Mouse (Mus musculus) ES-Bruce4 (cell line): ENCODE data around the gene Gm14434.
"Not testable (repeated sequence)": the region's sequence is repeated elsewhere in the genome, so short reads cannot be mapped to it uniquely, and the experiment has no call there.

ENCODE experiments used
- CTCF ChIP-seq: IDR thresholded peaks from one replicate; pipeline ENCODE4 v1.8.1; 2011; ENCODE audit warnings: low read depth, low read length
- POLR2A ChIP-seq: IDR thresholded peaks from one replicate; pipeline ENCODE4 v1.8.1; 2011; ENCODE audit warnings: low read length; ENCODE audit not compliant: insufficient read depth

- not testable (repeated sequence) for TF ChIP-seq POLR2A, CTCF
Observed at GRCm38 (mm10) chr2:176423294-176423693, 63.3 kb downstream of the Gm14434 start, which contains the start of gene Gm14435.
